Mouse (Mus musculus): Measurements from ENCODE around the gene Gtpbp8. TPM values are rescaled to one million over a fixed set of nuclear protein-coding genes. Genes with fewer than 3 reads are reported as not detected.

Gtpbp8 gene
- polyA plus RNA-seq, 1 experiment from 2014 or later = 34.0 TPM

Other genes starting within 250 kb of the Gtpbp8 start
- 8.3 and 8.8 TPM in 2 replicates for gene Boc, start 187.5 kb downstream of the Gtpbp8 start, polyA plus RNA-seq (2015; fragmentation: Nextera tagmentation; extraction: Ambion mirVana)
- 5.7 and 6.7 TPM in 2 replicates for gene Nepro, start 22.1 kb downstream of the Gtpbp8 start, polyA plus RNA-seq (2015; fragmentation: Nextera tagmentation; extraction: Ambion mirVana)
- 1.1 and 1.2 TPM in 2 replicates for gene Cd200r1, start 19.4 kb upstream of the Gtpbp8 start, polyA plus RNA-seq (2015; fragmentation: Nextera tagmentation; extraction: Ambion mirVana)
- gene Cd200r4, start 65.4 kb upstream of the Gtpbp8 start, polyA plus RNA-seq (2015; fragmentation: Nextera tagmentation; extraction: Ambion mirVana) = 0.12 and 0.28 TPM in 2 replicates
- gene Cd200r2, start 120.7 kb upstream of the Gtpbp8 start, polyA plus RNA-seq (2015; fragmentation: Nextera tagmentation; extraction: Ambion mirVana) = 0.29 and 0.57 TPM in 2 replicates
- gene Cd200r3, start 197.3 kb upstream of the Gtpbp8 start, polyA plus RNA-seq (2015; fragmentation: Nextera tagmentation; extraction: Ambion mirVana) = 0.49 and 0.56 TPM in 2 replicates